Mouse (Mus musculus): ENCODE measurements around the gene Slc31a1.

DNA sequence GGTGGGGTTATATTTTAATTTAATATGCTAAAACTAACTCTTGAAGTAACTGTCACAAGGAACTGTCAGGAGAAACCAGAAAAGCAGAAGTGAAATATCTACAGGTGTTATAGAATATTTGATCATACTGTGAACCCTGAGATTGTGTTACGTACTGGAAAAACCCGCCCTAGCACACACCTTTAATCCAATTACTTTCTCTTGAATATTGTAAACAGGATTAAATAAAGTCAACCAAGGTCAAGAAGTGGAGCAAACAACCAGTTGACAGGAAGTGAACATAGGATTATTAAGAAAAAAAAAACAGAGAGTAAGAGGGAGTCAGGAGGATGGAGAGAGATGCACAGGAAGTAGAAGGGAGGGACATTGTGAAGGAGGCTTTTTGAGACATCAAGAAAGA lies 47.7 kb upstream of the Slc31a1 start:
- no peak for TF ChIP-seq POLR2A (IDR thresholded peaks at IDR 0.05; ENCODE audit: insufficient read depth, low read depth, low read length)
- no peak for TF ChIP-seq CTCF (IDR thresholded peaks at IDR 0.05)

Data from heart, adult 2 months (tissue).